Mouse (Mus musculus): ENCODE measurements around the gene Doc2a. TPM values are rescaled to one million over a fixed set of nuclear protein-coding genes. Genes with fewer than 3 reads are reported as not detected.
"Not testable (repeated sequence)": the region's sequence is repeated elsewhere in the genome, so short reads cannot be mapped to it uniquely, and the experiment has no call there.

The Doc2a gene
- total RNA-seq, 4 experiments from 2014 or later: not detected

- no peak for DNase-seq (ENCODE audit: low spot score)
These were observed 20.8 kb downstream of the Doc2a start for GRCm38 (mm10) chr7:126868003-126868402.

GRCm38 (mm10) chr7:126869780-126870519 lies 22.7 kb downstream of the Doc2a start:
- no peak for DNase-seq (ENCODE audit: low spot score)

GRCm38 (mm10) chr7:126870520-126870891 lies 23.3 kb downstream of the Doc2a start:
- no peak for DNase-seq (ENCODE audit: low spot score)

GRCm38 (mm10) chr7:126877239-126877638 lies 30.0 kb downstream of the Doc2a start:
- DNase-seq (ENCODE audit: low spot score): no peak

GRCm38 (mm10) chr7:126881040-126881439 lies 33.8 kb downstream of the Doc2a start:
- DNase-seq (ENCODE audit: low spot score): peak; percentile 70

- no peak for DNase-seq (ENCODE audit: low spot score)
These were observed 36.5 kb downstream of the Doc2a start for GRCm38 (mm10) chr7:126883731-126884181.

GRCm38 (mm10) chr7:126884286-126885164 lies 37.3 kb downstream of the Doc2a start, which contains the start of gene Taok2:
Gene Taok2 (minus strand): TSS chr7:126884703.
- DNase-seq (ENCODE audit: low spot score): peak; percentile 98

- no peak for DNase-seq (ENCODE audit: low spot score)
These were observed 40.1 kb downstream of the Doc2a start for GRCm38 (mm10) chr7:126887281-126887680.

- DNase-seq (ENCODE audit: low spot score): no peak
These were observed 41.6 kb downstream of the Doc2a start for GRCm38 (mm10) chr7:126888852-126889251.

GRCm38 (mm10) chr7:126896912-126897311 lies 49.7 kb downstream of the Doc2a start:
- DNase-seq (ENCODE audit: low spot score): no peak

- peak; percentile 77 for DNase-seq (ENCODE audit: low spot score)
These were observed 50.3 kb downstream of the Doc2a start for GRCm38 (mm10) chr7:126897390-126898101.

GRCm38 (mm10) chr7:126898102-126898990 lies 51.1 kb downstream of the Doc2a start:
- peak; percentile 96 for DNase-seq (ENCODE audit: low spot score)

GRCm38 (mm10) chr7:126899781-126900180 lies 52.6 kb downstream of the Doc2a start:
- DNase-seq (ENCODE audit: low spot score): not testable (repeated sequence)

Other genes with a start within 250 kb of the Doc2a start
- gene Nupr1, start 216.6 kb upstream of the Doc2a start, total RNA-seq (2022): 1 to 10 TPM; 3.5 to 5.3 (median 4.7) TPM
- gene Sgf29, start 198.1 kb upstream of the Doc2a start, total RNA-seq (2022): 10 to 100 TPM; 21.6 to 26.2 (median 24.9) TPM
- gene Sult1a1, start 171.0 kb upstream of the Doc2a start, total RNA-seq (2022): 10 to 100 TPM; 18.6 to 38.7 (median 31.5) TPM
- 10 to 100 TPM; 52.4 to 70.4 (median 56.4) TPM for gene Bola2, start 152.0 kb upstream of the Doc2a start, total RNA-seq (2022)
- gene Slx1b, start 151.6 kb upstream of the Doc2a start, total RNA-seq (2022): 1 to 10 TPM; 3.2 to 6.2 (median 5.4) TPM
- gene Coro1a, start 139.6 kb upstream of the Doc2a start, total RNA-seq (2022): 10 to 100 TPM in 1 of 4 experiments, 1 to 10 TPM in 3; 4.9 to 10.0 (median 6.2) TPM
- gene Mapk3, start 87.8 kb upstream of the Doc2a start, total RNA-seq (2022): 10 to 100 TPM; 46.5 to 52.3 (median 50.4) TPM
- gene Gdpd3, start 81.1 kb upstream of the Doc2a start, total RNA-seq (2022): 1 to 10 TPM; 1.3 to 2.2 (median 1.8) TPM
- 10 to 100 TPM; 46.6 to 99.6 (median 72.6) TPM for gene Ypel3, start 70.5 kb upstream of the Doc2a start, total RNA-seq (2022)
- under 1 TPM; 0.40 to 0.49 (median 0.42) TPM for gene Tbx6, start 65.9 kb upstream of the Doc2a start, total RNA-seq (2022)
- gene Ppp4c, start 54.9 kb upstream of the Doc2a start, total RNA-seq (2022): 10 to 100 TPM; 32.7 to 36.8 (median 34.5) TPM
- 10 to 100 TPM in 1 of 4 experiments, 1 to 10 TPM in 3; 6.9 to 10.1 (median 8.0) TPM for gene Fam57b, start 49.7 kb upstream of the Doc2a start, total RNA-seq (2022)
- gene 4930451I11Rik, start 15.8 kb upstream of the Doc2a start, total RNA-seq (2022): not detected
- gene Hirip3, start 14.6 kb downstream of the Doc2a start, total RNA-seq (2022): 1 to 10 TPM; 4.8 to 9.6 (median 6.4) TPM
- 10 to 100 TPM; 18.3 to 23.9 (median 21.3) TPM for gene Ino80e, start 15.0 kb downstream of the Doc2a start, total RNA-seq (2022)
- 10 to 100 TPM; 35.8 to 40.4 (median 38.5) TPM for gene Taok2, start 37.3 kb downstream of the Doc2a start, total RNA-seq (2022)
- 10 to 100 TPM; 10.3 to 13.1 (median 12.6) TPM for gene Tmem219, start 75.5 kb downstream of the Doc2a start, total RNA-seq (2022)
- 1 to 10 TPM; 6.6 to 9.3 (median 7.3) TPM for gene Kctd13, start 81.5 kb downstream of the Doc2a start, total RNA-seq (2022)
- gene Asphd1, start 102.2 kb downstream of the Doc2a start, total RNA-seq (2022): under 1 TPM in 1 of 4 experiments, not detected in 3; 0.19 TPM
- 1 to 10 TPM; 2.6 to 7.2 (median 6.4) TPM for gene Sez6l2, start 103.1 kb downstream of the Doc2a start, total RNA-seq (2022)
- 10 to 100 TPM; 45.9 to 53.7 (median 50.7) TPM for gene Cdipt, start 128.5 kb downstream of the Doc2a start, total RNA-seq (2022)
- under 1 TPM in 3 of 4 experiments, not detected in 1; 0.37 to 0.60 (median 0.43) TPM for gene Cdiptos, start 128.7 kb downstream of the Doc2a start, total RNA-seq (2022)
- gene Mvp, start 167.2 kb downstream of the Doc2a start, total RNA-seq (2022): 10 to 100 TPM; 59.3 to 81.8 (median 73.5) TPM
- not detected for gene Pagr1b, start 169.1 kb downstream of the Doc2a start, total RNA-seq (2022)
- gene Pagr1a, start 169.9 kb downstream of the Doc2a start, total RNA-seq (2022): 10 to 100 TPM in 2 of 4 experiments, 1 to 10 TPM in 2; 8.3 to 22.2 (median 10.5) TPM
- gene Gm42742, start 173.7 kb downstream of the Doc2a start, total RNA-seq (2022): 10 to 100 TPM; 28.1 to 33.3 (median 31.4) TPM
- gene Prrt2, start 173.8 kb downstream of the Doc2a start, total RNA-seq (2022): 1 to 10 TPM in 1 of 4 experiments, under 1 TPM in 1, not detected in 2; 0.87 to 1.1 TPM
- 10 to 100 TPM; 48.5 to 55.9 (median 54.8) TPM for gene Maz, start 179.6 kb downstream of the Doc2a start, total RNA-seq (2022)
- 1 to 10 TPM in 3 of 4 experiments, not detected in 1; 1.2 to 2.2 (median 1.6) TPM for gene Kif22, start 195.1 kb downstream of the Doc2a start, total RNA-seq (2022)
- not detected for gene Zg16, start 239.9 kb downstream of the Doc2a start, total RNA-seq (2022)
- gene AI467606, start 243.9 kb downstream of the Doc2a start, total RNA-seq (2022): 1 to 10 TPM; 1.2 to 2.9 (median 1.3) TPM

Measured in heart, adult 8-10 months (tissue).